Mouse (Mus musculus): ENCODE data around the gene Rpl36al.

Rpl36al gene

GRCm38 (mm10) chr12:69158366-69158764, 25.5 kb downstream of the Rpl36al start:
- no peak for DNase-seq (ENCODE audit: low read depth)

- DNase-seq (ENCODE audit: low read depth), result no peak
Measured at GRCm38 (mm10) chr12:69157107-69157506, 26.8 kb downstream of the Rpl36al start.

DNA sequence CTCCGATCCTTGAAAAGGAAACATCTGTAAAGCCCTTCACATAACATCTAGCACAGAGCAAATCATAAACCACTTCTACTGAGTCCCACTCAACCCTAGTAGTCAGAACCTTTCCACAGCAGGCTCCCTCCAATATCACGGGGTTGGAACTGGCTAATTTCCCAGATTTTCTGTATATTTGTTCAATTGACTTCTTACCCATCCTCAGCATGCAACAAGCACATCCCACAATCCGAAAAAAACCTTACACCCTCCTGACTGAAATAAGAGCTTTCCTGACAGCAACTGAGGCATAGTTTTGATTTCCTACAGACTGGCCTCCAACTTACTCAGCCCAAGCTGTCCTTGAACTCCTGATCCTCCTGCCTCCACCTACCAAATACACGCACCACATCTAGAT, 27.4 kb downstream of the Rpl36al start:
- no peak for DNase-seq (ENCODE audit: low read depth)

DNA sequence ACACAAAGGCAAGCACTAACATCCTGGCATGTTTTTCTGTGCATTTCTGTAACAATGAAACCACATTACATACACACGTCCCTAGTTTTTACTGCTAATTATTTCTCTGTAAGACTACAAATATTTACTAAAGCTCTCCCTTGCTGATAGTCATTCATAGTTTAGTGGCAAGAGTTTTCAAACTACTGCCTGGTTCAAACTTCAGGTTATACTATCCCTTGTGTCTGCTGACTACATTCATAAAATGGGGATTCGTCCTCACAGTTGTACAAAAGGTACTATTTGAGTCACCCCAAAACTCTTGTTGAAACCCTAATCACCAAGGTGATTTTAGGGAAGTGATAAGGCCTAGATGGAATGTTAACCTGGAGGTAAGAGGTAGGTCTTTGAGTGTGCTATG, 28.0 kb downstream of the Rpl36al start:
- DNase-seq (ENCODE audit: low read depth), result no peak

DNA sequence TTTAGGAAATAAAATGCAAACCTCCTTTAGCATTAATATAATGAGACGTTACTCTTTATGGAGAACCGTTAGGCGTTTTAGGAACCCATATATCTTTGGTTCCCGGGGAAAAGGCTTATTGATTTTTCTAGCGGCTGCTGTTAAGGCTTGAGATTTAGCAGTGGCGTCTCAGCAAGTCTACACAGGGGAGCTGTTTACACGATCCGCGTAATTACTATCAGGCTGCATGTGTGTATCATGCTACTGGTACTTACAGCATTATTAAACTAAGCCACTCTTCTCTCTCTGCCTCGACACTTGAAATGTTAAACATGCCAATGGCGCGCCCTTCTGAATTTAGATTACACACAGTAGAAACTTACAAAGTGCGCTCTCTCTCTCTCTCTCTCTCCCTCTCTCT, 33.8 kb downstream of the Rpl36al start:
- DNase-seq (ENCODE audit: low read depth), result no peak

DNA sequence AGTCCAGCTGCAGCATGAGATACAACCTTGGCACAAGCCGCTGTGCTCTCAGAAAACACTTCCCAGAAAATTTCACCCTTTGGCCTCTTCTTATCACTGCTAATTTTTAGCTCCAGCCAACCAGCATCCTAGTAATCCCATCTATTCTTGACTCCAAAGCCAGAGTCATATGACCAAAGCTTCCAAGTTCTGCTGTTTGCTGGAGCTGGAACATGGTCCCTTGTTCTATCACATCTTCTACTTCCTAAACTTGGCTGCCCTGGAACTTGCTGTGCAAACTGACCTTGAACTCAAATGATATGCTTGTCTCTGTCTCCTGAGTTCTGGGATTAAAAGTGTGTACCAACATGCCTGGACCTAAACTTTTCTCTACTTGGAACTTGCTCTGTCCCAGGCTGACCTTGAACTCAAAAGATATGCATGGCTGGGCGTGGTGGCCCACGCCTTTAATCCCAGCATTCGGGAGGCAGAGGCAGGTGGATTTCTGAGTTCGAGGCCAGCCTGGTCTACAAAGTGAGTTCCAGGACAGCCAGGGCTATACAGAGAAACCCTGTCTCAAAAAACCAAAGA, 36.6 kb downstream of the Rpl36al start:
- DNase-seq (ENCODE audit: low read depth), result no peak

DNA sequence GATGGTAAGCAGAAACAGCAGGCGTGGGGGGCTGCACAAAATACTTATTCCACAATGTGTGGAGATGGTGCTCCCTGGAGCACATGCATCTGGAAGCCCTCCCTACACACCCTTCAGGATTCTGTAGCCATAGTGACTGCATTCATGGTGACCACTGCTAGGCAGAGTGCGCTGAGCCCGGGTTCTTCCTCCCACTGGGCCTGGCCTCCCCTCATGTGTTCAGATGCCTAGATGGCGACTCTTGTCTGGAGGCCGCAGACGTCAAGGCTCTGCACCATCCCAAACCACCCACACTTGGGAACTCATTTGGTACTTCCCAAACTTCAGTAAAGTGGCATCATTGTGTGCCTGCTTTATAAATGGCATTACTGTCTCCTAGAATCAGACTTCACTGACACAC, 40.4 kb downstream of the Rpl36al start:
- DNase-seq (ENCODE audit: low read depth), result no peak

GRCm38 (mm10) chr12:69139841-69140240, 44.0 kb downstream of the Rpl36al start:
- no peak for DNase-seq (ENCODE audit: low read depth)

- no peak for DNase-seq (ENCODE audit: low read depth)
Measured at GRCm38 (mm10) chr12:69139201-69139600, 44.7 kb downstream of the Rpl36al start.

Data from fibroblast of lung, adult 2 months (primary cell).